Mouse (Mus musculus) spleen, embryonic (tissue): ENCODE measurements around the gene 4632433K11Rik.
"Not testable (repeated sequence)": the region's sequence is repeated elsewhere in the genome, so short reads cannot be mapped to it uniquely, and the experiment has no call there.

Experiments
- CTCF ChIA-PET: fragments of 350-600 bp; sonication (Branson Sonifier 250); formaldehyde crosslinking; loops from one replicate; lab custom pipeline; 2022; lab: Charles Lee

The 4632433K11Rik gene

GRCm38 (mm10) chr7:5053456-5054179 is 19.7 kb downstream of the 4632433K11Rik start:
- CTCF ChIA-PET: no interaction called here

- CTCF ChIA-PET: interaction anchor here (0.5 kb wide), 1 partner anchor 309 kb away, joined by 3 read pairs; no protein-coding TSS in a partner anchor
Observed at GRCm38 (mm10) chr7:5056651-5057263, 22.8 kb downstream of the 4632433K11Rik start.

GRCm38 (mm10) chr7:5057381-5057780 is 23.5 kb downstream of the 4632433K11Rik start:
- CTCF ChIA-PET: no interaction called here

GRCm38 (mm10) chr7:5057804-5058203 is 23.9 kb downstream of the 4632433K11Rik start:
- CTCF ChIA-PET: no interaction called here

- CTCF ChIA-PET: interaction anchor here (1.9 kb wide), 1 partner anchor 7 kb away, joined by 4 read pairs; the partner anchor contains the start of gene Zfp580
Observed at GRCm38 (mm10) chr7:5058631-5059030, 24.7 kb downstream of the 4632433K11Rik start.

GRCm38 (mm10) chr7:5059421-5059820 is 25.5 kb downstream of the 4632433K11Rik start:
- CTCF ChIA-PET: interaction anchor here (1.3 to 1.9 kb wide), 2 partner anchors 8 to 21 kb away, joined by 3 to 4 read pairs; partner anchors contain the start of genes Zfp580 and Zfp784

GRCm38 (mm10) chr7:5060239-5060731 is 26.4 kb downstream of the 4632433K11Rik start:
- CTCF ChIA-PET: interaction anchor here (0.6 to 1.9 kb wide), 4 partner anchors 9 to 118 kb away, joined by 3 to 4 read pairs (median 3); partner anchors contain the start of genes Zfp580 and Zfp784

- CTCF ChIA-PET: interaction anchor here (1.0 kb wide), 1 partner anchor 45 kb away, joined by 3 read pairs; no protein-coding TSS in a partner anchor
Observed at GRCm38 (mm10) chr7:5060944-5061773, 27.2 kb downstream of the 4632433K11Rik start.

- CTCF ChIA-PET: interaction anchor here (0.7 to 1.0 kb wide), 2 partner anchors 44 to 45 kb away, joined by 3 read pairs; no protein-coding TSS in a partner anchor
Observed at GRCm38 (mm10) chr7:5061774-5062359, 27.9 kb downstream of the 4632433K11Rik start, which contains the start of gene U2af2. Gene U2af2, plus strand, starts transcription at chr7:5062143.

- CTCF ChIA-PET: interaction anchor here (0.7 to 2.1 kb wide), 4 partner anchors 14 to 62 kb away, joined by 3 to 5 read pairs (median 3); no protein-coding TSS in a partner anchor
Observed at GRCm38 (mm10) chr7:5062360-5063001, 28.6 kb downstream of the 4632433K11Rik start.

GRCm38 (mm10) chr7:5064886-5065285 is 31.0 kb downstream of the 4632433K11Rik start:
- CTCF ChIA-PET: interaction anchor here (0.5 kb wide), 1 partner anchor 58 kb away, joined by 9 read pairs; no protein-coding TSS in a partner anchor

GRCm38 (mm10) chr7:5073586-5073985 is 39.7 kb downstream of the 4632433K11Rik start:
- CTCF ChIA-PET: interaction anchor here (0.6 kb wide), 1 partner anchor 159 kb away, joined by 3 read pairs; the partner anchor contains the start of gene Zfp628

- CTCF ChIA-PET: no interaction called here
Observed at GRCm38 (mm10) chr7:5074984-5075383, 41.1 kb downstream of the 4632433K11Rik start.

- CTCF ChIA-PET: interaction anchor here (1.5 kb wide), 1 partner anchor 14 kb away, joined by 5 read pairs; no protein-coding TSS in a partner anchor
Observed at GRCm38 (mm10) chr7:5076931-5077330, 43.0 kb downstream of the 4632433K11Rik start.

- CTCF ChIA-PET: not testable (repeated sequence)
Observed at GRCm38 (mm10) chr7:5079365-5080009, 45.6 kb downstream of the 4632433K11Rik start.

- CTCF ChIA-PET: no interaction called here
Observed at GRCm38 (mm10) chr7:5080010-5080751, 46.3 kb downstream of the 4632433K11Rik start, which contains the start of gene Epn1. Gene Epn1, plus strand, starts transcription at chr7:5080235.

- CTCF ChIA-PET: no interaction called here
Observed at GRCm38 (mm10) chr7:5080815-5081214, 46.9 kb downstream of the 4632433K11Rik start.

- CTCF ChIA-PET: no interaction called here
Observed at GRCm38 (mm10) chr7:5081241-5081640, 47.3 kb downstream of the 4632433K11Rik start.

- CTCF ChIA-PET: no interaction called here
Observed at GRCm38 (mm10) chr7:5081939-5082338, 48.0 kb downstream of the 4632433K11Rik start.
